Mouse (Mus musculus): ENCODE measurements around the gene Cldn7.

GRCm38 (mm10) chr11:70010961-70011360, 46.4 kb downstream of the Cldn7 start:
- no peak for TF ChIP-seq POLR2A (IDR thresholded peaks at IDR 0.05; ENCODE audit: borderline replicate concordance, extremely low read depth, insufficient read depth, insufficient read length, poor library complexity, severe bottlenecking)
- no peak for TF ChIP-seq CTCF (IDR thresholded peaks at IDR 0.05; ENCODE audit: borderline replicate concordance, extremely low read depth, insufficient read depth, insufficient read length)

Data from brain, embryonic 14.5 days (tissue).